Mouse (Mus musculus) bone marrow macrophage, adult 2 months (primary cell): Measurements from ENCODE around the gene Zp1.

Experiments
- CTCF ChIP-seq: IDR thresholded peaks from 2 replicates; pipeline ENCODE4 v1.5.1; 2012; ENCODE audit warnings: low read depth, mild to moderate bottlenecking, low read length, moderate library complexity
- POLR2A ChIP-seq: IDR thresholded peaks from 2 replicates; pipeline ENCODE4 v1.6.1; 2012; ENCODE audit warnings: mild to moderate bottlenecking, low read depth, low read length, borderline replicate concordance

DNA sequence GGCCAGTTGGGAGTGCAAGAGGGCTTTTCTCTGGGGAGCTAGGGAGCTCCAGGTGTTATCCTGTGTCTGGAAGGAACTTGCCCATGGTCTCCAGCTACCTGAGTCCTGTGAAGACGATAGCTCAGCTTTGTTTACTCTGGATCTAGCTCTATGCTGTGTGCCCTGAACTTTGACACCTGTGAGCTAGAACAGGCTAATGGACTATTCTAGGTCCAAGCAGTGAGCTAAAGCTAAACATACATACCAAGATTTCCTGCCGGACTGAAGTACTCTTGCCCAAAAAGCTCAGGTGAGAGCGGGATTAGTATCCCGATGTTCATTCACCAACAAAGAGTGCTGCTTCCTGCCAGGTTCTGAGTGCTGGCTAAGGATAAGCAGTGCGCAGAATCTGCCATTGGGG is 15.9 kb downstream of the Zp1 start:
- TF ChIP-seq POLR2A (no peak), CTCF (no peak)
